Mouse (Mus musculus) adrenal gland, postnatal 14 days (tissue): ENCODE measurements around the gene Sfxn4. TPM values are rescaled to one million over a fixed set of nuclear protein-coding genes. Genes with fewer than 3 reads are reported as not detected.

Source experiments
- DNase-seq: peaks from one replicate; pipeline ENCODE4 v3.0.0; 2021; ENCODE audit warnings: mixed read lengths
- total RNA-seq: library from RNA; stranded (reverse); gene quantifications from 2 replicates; pipeline ENCODE4 v1.2.3, GENCODE M21; 2021

Gene Sfxn4
- total RNA-seq, 1 experiment from 2014 or later: 5.6 TPM

DNA sequence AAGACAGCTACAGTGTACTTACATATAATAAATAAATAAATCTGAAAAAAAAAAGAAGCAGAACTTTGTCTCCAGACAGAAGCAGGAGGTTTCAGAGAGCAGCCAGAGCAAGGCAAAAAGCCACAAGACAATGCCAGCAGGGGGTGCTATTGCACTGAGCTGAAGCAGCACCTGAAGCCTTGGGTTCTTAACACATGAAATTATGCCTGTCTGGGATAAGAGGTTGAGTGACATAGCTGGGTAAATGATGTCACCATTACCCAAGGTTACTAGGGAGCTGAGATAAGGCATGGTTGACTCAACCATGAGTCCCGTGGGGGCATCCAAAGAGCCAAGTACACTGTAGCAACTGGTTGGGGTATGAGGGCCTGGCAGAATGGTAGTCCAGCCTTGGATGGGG, 23.5 kb downstream of the Sfxn4 start:
- DNase-seq: peak; percentile 93

GRCm38 (mm10) chr19:60818677-60819076, 42.6 kb downstream of the Sfxn4 start:
- no peak for DNase-seq

- no peak for DNase-seq
Measured at GRCm38 (mm10) chr19:60813133-60813532, 48.1 kb downstream of the Sfxn4 start.

GRCm38 (mm10) chr19:60812036-60812389, 49.3 kb downstream of the Sfxn4 start:
- DNase-seq: no peak

DNA sequence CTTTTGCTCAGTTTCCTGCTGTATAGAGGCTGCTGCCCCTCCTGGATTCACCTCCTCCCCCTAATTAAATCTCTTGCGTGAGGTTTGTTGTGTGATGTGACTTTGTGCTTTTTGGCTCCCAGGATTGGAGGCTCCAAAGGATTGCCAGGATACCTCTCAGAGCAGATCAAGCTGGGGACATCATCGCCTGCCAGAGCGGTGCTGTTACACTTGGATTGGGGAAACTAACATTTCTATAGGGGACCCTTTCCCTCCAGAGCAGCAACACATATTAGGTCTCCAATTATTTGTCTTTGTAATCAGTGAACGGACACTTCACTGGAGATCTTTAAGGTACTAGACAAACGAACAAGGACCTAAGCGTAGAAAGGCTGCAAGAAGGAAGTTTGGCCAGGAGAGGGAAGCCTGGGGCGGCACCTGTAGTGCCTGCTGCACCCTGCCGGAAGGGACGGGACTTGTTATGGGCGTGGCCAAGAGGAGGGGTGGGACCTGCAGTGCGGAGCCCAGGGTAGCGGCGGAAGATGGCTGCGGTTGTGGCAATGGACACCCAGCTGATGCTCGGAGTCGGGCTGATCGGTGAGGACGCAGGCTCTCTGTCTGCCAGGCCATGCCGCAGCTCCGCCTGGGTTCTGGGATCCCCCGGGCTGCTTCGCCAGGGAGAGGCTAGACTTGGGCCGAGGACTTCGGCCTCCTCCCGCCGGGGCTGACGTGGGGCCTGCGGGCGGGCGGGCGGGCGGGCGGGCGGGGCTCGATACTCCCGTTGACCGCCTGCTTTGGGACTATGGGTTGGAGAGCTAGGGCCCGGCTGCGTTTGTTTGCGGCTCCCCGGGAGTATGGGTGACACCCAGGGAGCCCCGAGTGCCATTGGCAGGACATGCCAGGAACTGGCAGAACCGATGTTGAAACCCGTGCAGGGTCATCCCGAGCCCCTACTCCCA, 49.9 kb downstream of the Sfxn4 start, which contains the start of gene Fam45a:
Gene Fam45a, plus strand, starts transcription at position 488 of the 938 bp plus-strand sequence.
- DNase-seq: peak; percentile 96

GRCm38 (mm10) chr19:60809927-60810326, 51.4 kb downstream of the Sfxn4 start:
- no peak for DNase-seq

DNA sequence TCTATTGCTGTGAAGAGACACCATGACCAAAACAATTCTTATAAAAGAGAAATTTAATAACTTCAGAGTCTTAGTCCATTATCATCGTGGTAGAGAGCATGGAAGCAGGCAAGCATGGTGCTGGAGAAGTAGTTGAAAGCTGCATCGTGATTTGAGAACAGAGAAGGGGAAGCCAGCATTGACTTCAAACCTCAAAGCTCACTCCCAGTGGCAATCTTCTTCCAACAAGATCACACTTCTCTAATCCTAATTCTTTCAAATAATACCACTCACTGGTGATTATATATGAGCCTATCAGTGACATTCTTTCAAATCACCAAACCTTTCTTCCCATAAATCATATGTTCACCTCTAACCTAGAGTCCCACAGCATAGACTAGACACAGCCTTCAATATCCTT, 56.4 kb downstream of the Sfxn4 start:
- no peak for DNase-seq

DNA sequence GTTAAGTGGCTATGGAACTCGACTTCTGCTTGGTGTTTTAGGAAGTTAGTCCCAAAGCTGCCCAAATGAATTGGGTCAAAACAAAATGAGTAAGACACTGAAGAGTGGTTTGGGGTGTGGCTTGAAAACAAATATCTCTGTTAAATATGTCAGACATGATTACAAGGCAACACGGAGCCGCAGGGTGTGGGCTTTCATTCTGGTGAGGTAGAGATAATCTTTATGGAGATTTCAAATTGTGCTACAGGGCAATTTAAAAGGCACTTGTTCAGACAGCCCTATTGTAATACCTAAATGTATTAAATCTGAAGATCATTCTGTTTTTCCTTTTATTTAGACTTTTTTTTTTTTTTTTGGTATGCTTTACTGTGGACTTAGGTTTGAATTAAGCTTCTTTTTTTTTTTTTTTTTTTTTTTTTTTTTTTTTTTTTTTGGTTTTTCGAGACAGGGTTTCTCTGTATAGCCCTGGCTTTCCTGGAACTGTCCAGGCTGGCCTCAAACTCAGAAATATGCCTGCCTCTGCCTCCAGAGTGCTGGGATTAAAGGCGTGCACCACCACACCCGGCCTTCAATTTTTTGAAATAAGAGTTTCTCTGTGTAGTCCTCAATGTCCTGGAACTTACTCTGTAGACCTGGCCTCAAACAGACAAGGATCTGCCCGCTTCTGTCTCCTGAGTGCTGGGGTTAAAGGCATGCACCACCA, 61.3 kb downstream of the Sfxn4 start:
- DNase-seq: no peak

DNA sequence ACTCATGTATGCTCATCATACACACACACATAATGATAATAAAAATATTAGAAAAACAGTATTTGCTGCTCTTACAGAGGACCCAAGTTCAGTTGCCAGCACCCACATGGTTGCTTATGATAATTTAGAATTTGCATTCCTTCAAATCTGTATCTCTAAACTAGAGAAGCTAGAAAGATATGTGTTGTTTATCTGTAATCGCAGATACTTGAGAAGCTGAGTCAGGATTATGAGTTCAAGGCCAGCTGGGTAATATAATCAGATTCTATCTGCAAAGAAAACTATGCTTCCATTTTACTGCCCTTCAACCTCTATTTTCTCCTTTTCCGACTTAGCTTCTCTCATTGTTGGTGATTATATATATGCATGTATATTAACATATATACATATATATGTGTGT, 63.9 kb downstream of the Sfxn4 start:
- DNase-seq: no peak

DNA sequence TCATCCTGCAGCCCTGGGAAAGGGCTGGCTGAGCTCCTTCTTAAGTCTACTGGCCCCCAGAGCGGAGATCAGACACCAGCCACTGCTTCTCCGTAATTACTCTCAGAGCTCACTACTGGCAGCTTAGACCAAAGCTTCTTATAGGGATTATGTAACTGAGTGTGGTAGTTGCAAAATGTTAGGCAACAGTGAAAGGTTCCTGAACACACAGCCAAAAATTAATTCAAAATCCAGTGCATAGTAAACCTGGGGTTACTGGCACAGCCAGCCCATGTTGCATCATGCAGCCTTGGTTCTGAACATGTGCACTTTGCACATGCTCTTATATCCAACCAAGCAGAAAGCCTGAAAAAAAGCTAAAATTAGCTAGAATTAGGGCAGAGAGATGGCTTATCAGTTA, 66.0 kb downstream of the Sfxn4 start:
- DNase-seq: peak; percentile 69

GRCm38 (mm10) chr19:60793170-60793707, 68.0 kb downstream of the Sfxn4 start:
- no peak for DNase-seq

DNA sequence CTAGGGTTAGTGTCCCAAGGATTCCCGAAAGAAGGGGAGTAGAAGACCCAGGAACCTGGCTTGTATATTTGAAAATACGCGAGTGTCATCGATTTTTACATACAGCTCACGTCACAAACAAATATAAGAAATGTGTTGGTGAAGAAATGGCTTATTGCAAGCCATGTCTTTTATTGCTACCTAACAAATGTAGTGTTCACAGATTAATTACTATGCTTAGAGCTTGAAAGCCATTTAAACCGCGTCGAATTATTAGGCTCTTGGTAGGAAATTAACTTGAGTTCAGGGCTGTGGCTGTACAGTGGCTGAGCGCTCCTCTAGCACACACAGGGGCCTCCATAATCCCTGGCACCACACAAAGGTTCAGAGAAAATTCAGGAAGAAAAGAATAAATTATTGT, 70.1 kb downstream of the Sfxn4 start:
- peak; percentile 7 for DNase-seq

- peak; percentile 97 for DNase-seq
Measured at GRCm38 (mm10) chr19:60790551-60791161, 70.6 kb downstream of the Sfxn4 start, which contains the start of gene Eif3a. Gene Eif3a (minus strand): TSS chr19:60790658.

DNA sequence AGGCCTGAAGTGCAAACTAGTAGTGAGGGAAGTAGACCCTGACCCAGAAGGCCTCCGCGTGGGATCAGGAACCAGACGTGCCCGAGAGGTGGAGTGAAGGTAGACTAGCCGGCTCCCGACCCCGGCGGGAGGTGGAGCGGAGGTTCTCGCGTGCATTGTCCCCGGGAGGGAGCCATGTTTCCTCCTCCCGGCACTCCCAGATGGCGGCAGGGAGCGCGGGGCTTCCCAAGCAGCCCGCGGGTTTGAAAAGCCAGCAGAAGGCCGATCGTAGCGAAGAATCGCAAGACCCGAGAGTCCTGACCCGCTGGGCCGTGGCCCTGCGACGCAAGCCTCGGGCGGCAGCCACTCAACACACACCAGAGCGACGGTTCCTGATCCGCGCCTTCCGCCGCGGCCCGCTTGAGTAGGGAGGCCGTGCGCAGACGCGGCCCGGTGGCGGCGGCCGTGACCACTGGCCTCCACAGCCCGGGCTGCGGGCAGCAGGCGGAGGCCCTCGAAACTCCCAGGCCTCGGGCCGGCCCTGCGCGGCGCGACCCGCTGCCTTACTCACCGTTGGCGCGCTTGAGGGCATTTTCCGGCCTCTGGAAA, 71.3 kb downstream of the Sfxn4 start:
- DNase-seq: peak; percentile 82

DNA sequence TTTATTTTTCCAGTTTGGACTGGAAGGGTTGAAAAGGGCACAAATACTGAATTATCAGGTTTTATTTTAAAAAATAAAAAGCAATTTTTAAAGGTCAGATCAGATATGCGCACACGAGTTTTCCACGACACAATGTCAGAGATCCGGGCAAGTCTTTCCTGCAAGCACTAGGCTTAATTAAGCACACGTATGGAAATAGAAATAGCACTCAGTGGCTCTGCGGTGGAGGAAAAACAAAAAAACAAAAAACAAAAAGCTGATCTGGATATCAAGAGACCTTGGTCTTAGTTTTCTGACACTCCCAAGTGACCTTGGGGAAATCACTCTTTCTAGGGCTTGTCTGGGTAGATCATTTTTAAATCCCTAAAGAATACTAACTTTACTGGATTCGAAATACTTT, 71.8 kb downstream of the Sfxn4 start:
- no peak for DNase-seq

DNA sequence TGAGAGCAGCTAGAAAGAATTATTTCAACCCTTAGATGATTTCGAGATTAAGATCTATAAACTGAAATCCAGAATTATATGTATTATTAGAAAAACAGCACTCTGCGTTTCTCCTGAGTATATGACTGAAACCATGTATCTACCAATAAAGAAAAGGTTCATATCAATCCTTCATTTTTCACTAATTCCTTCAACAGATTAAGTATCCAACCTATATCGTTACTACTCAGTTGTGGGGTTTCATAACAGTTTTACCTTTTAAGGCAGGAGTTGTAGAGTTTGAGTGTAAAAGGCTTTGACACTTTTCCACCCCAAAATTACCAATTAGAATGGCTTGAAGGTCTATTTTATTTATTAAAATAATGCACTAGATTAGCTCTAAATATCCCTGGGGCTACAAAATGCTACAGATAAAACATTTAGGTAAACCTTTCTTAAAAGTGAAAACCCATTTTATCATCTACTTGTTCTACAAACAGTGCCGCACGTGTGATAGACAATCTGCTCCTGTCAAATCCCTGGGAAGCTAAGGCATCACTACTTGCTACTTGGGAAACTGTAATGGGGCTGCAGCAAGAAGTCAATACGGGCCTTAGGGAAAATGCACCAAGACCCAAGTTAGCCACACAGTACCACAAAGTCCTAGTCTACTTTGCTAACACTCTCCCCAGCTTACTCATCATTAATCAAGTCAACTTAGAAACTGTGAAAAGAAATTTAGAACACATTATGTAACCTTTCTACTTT, 72.9 kb downstream of the Sfxn4 start:
- no peak for DNase-seq

DNA sequence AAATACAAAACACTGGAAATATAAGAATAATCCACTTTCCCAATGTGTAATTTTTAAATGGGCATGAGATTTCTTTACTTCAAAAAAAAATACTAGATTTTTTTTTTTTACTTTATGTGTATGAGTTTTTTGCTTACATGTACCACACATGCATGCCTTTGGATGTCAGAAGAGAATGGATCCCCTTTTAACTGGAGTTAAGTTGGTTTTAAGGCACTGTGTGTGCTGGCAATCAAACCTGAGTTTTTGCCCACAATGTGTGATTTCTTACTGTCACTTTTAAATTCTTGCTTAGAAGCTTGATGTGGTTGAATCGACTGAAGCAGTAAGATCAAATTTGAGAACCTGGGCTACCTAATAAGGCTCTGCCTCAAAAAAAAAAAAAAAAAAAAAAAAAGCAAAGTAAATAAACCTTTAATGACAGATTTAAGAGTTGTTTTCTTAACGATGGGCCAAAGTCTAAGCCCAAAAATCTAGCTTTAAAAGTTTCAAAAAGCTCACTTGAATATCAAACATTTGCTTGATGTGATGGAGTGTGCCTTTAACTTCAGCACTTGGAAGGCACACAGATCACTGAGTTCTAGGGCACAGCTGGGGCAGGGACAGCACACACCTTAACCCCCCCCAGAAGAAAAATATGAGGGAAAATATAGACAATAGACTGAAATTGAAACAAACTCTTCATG, 73.7 kb downstream of the Sfxn4 start:
- no peak for DNase-seq
